Mouse (Mus musculus): Measurements from ENCODE around the gene Nav2.
A peak's percentile ranks its signal among the peaks of the same experiment; 100 is the strongest.

The Nav2 gene

GRCm38 (mm10) chr7:49336725-49337124 lies 428.2 kb downstream of the Nav2 start:
- Histone ChIP-seq H3K4me3 (replicated peaks; ENCODE audit: low read length) (no peak overlapping the region), H3K9me3 (ENCODE audit: low read length) (no peaks in the 10 kb centered on the region), H3K4me1 (replicated peaks; ENCODE audit: low read depth, low read length) (peaks cover 13% of the 10 kb centered on the region), H3K36me3 (ENCODE audit: insufficient read depth, low read length) (no peaks in the 10 kb centered on the region), H3K27me3 (ENCODE audit: insufficient read depth, low read length) (0 out of 2 replicates have a peak, but pooled peaks cover 5% of the 10 kb centered on the region)
- TF ChIP-seq NANOG (IDR thresholded peaks at IDR 0.05; ENCODE audit: borderline replicate concordance, low read length) (no peak), CTCF (conservative IDR thresholded peaks at IDR 0.05; ENCODE audit: low read length) (no peak), POU5F1 (IDR thresholded peaks at IDR 0.05; ENCODE audit: borderline replicate concordance, low read length) (no peak)

DNA sequence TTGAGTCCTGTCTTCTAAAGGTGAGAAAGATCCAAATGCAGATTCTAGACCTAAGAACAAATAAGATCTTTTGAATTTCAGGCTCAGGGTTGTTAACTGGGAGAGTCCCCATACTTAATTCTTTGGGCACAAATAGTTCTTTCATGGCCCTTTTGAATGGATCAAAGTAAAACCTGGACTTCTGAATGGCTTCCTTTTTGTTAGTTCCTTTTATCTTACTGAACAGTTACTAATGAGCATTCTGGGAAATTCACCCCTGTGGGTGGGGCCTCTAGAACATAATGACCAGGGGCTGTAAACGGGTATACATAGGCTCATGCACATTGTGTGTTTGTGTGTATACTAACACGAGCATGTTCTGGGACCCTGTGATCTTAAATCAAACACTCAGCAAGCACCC lies 429.2 kb downstream of the Nav2 start:
- 0 out of 2 replicates have a peak, but pooled peaks cover 5% of the 10 kb centered on the region for H3K27me3 ChIP-seq (ENCODE audit: insufficient read depth, low read length)
- TF ChIP-seq NANOG (IDR thresholded peaks at IDR 0.05; ENCODE audit: borderline replicate concordance, low read length), result peak; percentile 73; the same call in 1 of the 2 replicates
- no peak for TF ChIP-seq CTCF (conservative IDR thresholded peaks at IDR 0.05; ENCODE audit: low read length)
- no peak for TF ChIP-seq POU5F1 (IDR thresholded peaks at IDR 0.05; ENCODE audit: borderline replicate concordance, low read length)
- H3K4me1 ChIP-seq (replicated peaks; ENCODE audit: low read depth, low read length), result peaks cover 23% of the 10 kb centered on the region
- no peaks in the 10 kb centered on the region for H3K9me3 ChIP-seq (ENCODE audit: low read length)
- H3K4me3 ChIP-seq (replicated peaks; ENCODE audit: low read length), result no peak overlapping the region
- no peaks in the 10 kb centered on the region for H3K36me3 ChIP-seq (ENCODE audit: insufficient read depth, low read length)

- H3K36me3 ChIP-seq (ENCODE audit: insufficient read depth, low read length), result no peaks in the 10 kb centered on the region
- peaks cover 46% of the 10 kb centered on the region for H3K4me1 ChIP-seq (replicated peaks; ENCODE audit: low read depth, low read length)
- H3K27me3 ChIP-seq (ENCODE audit: insufficient read depth, low read length), result peaks cover 8% of the 10 kb centered on the region; the same call in 1 of the 2 replicates
- H3K9me3 ChIP-seq (ENCODE audit: low read length), result no peaks in the 10 kb centered on the region
- TF ChIP-seq POU5F1 (IDR thresholded peaks at IDR 0.05; ENCODE audit: borderline replicate concordance, low read length), result no peak
- no peak for TF ChIP-seq NANOG (IDR thresholded peaks at IDR 0.05; ENCODE audit: borderline replicate concordance, low read length)
- no peak for TF ChIP-seq CTCF (conservative IDR thresholded peaks at IDR 0.05; ENCODE audit: low read length)
- no peak overlapping the region for H3K4me3 ChIP-seq (replicated peaks; ENCODE audit: low read length)
These were observed 431.4 kb downstream of the Nav2 start for GRCm38 (mm10) chr7:49339953-49340352.

DNA sequence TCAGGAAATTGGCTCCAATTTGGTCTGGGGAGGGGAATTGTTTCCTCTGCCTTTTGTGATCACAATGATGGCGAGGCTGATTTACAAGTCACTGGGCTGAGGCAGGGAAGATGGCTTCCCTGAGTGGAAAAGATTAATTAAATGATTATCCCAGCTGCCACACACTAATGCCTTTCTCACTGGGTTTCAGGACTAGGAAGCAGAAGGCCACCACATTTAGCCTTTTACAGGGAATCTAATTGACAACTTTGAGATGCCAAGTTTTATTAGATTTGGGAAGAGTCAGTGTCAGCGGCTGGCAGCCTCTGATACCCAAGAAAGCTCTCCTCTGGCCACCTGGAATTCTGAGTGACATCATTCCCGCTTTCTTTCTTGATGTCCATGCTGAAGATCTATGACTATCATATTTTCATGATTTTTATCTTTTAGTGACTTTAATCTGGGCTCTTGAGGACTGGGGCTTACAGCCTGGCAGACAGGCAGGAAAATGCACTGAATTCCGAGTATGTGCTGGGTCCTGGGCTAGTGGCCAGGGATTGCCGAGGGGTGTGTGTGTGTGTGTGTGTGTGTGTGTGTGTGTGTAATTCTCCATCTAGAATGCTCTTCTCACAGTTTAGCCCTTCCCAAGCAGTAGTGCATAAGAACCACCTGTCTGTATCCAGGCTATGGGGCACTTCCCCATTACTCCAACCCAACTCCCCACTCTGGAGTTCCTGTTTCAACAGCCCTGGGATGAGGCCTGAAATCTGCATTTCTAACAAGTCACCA lies 432.8 kb downstream of the Nav2 start:
- H3K27me3 ChIP-seq (ENCODE audit: insufficient read depth, low read length), result peaks cover 3% of the 10 kb centered on the region; the same call in 1 of the 2 replicates

GRCm38 (mm10) chr7:49341919-49342529 lies 433.5 kb downstream of the Nav2 start:
- Histone ChIP-seq H3K36me3 (ENCODE audit: insufficient read depth, low read length) (no peaks in the 10 kb centered on the region), H3K4me1 (replicated peaks; ENCODE audit: low read depth, low read length) (peaks cover 59% of the 10 kb centered on the region), H3K9me3 (ENCODE audit: low read length) (no peaks in the 10 kb centered on the region), H3K27me3 (ENCODE audit: insufficient read depth, low read length) (peaks cover 3% of the 10 kb centered on the region; the same call in 1 of the 2 replicates), H3K4me3 (replicated peaks; ENCODE audit: low read length) (peak overlapping the region; percentile 43)
- TF ChIP-seq POU5F1 (IDR thresholded peaks at IDR 0.05; ENCODE audit: borderline replicate concordance, low read length), result no peak
- no peak for TF ChIP-seq NANOG (IDR thresholded peaks at IDR 0.05; ENCODE audit: borderline replicate concordance, low read length)
- TF ChIP-seq CTCF (conservative IDR thresholded peaks at IDR 0.05; ENCODE audit: low read length), result no peak

More for the DNA sequence above, 432.8 kb downstream of the Nav2 start:
- no peaks in the 10 kb centered on the region for H3K9me3 ChIP-seq (ENCODE audit: low read length)
- no peaks in the 10 kb centered on the region for H3K36me3 ChIP-seq (ENCODE audit: insufficient read depth, low read length)
- no peak for TF ChIP-seq POU5F1 (IDR thresholded peaks at IDR 0.05; ENCODE audit: borderline replicate concordance, low read length)
- no peak for TF ChIP-seq CTCF (conservative IDR thresholded peaks at IDR 0.05; ENCODE audit: low read length)
- no peak for TF ChIP-seq NANOG (IDR thresholded peaks at IDR 0.05; ENCODE audit: borderline replicate concordance, low read length)
- no peak overlapping the region for H3K4me3 ChIP-seq (replicated peaks; ENCODE audit: low read length)
- peaks cover 53% of the 10 kb centered on the region for H3K4me1 ChIP-seq (replicated peaks; ENCODE audit: low read depth, low read length)

DNA sequence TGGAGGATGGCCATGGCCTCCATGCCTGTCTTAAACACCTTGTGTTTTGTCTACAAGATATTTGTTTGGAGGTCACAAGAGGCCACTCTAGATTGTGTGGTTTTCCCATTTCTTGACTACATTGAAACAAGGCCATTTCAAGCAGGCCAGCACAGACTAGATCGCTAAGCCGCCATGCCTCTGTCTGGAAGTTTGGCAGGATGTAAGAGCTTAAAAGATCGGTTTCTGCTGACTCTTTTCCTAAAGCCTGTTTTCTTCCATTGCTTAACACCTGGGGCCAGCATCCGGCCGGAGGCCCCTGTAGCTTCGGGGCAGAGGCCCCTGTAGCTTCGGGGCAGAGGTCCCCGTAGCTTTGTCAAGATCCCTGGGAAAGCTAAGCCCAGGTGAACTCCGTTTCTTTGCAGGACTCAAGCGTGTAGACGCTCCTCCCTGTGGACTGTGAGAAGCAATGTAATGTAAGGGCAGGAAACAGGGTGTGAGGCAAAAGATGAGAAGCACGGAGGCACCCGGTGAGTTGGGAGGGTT lies 434.1 kb downstream of the Nav2 start:
- Histone ChIP-seq H3K4me3 (replicated peaks; ENCODE audit: low read length) (peak overlapping the region; percentile 43), H3K36me3 (ENCODE audit: insufficient read depth, low read length) (no peaks in the 10 kb centered on the region), H3K4me1 (replicated peaks; ENCODE audit: low read depth, low read length) (peaks cover 57% of the 10 kb centered on the region), H3K9me3 (ENCODE audit: low read length) (no peaks in the 10 kb centered on the region), H3K27me3 (ENCODE audit: insufficient read depth, low read length) (peaks cover 3% of the 10 kb centered on the region; the same call in 1 of the 2 replicates)
- no peak for TF ChIP-seq POU5F1 (IDR thresholded peaks at IDR 0.05; ENCODE audit: borderline replicate concordance, low read length)
- TF ChIP-seq NANOG (IDR thresholded peaks at IDR 0.05; ENCODE audit: borderline replicate concordance, low read length), result no peak
- TF ChIP-seq CTCF (conservative IDR thresholded peaks at IDR 0.05; ENCODE audit: low read length), result no peak

DNA sequence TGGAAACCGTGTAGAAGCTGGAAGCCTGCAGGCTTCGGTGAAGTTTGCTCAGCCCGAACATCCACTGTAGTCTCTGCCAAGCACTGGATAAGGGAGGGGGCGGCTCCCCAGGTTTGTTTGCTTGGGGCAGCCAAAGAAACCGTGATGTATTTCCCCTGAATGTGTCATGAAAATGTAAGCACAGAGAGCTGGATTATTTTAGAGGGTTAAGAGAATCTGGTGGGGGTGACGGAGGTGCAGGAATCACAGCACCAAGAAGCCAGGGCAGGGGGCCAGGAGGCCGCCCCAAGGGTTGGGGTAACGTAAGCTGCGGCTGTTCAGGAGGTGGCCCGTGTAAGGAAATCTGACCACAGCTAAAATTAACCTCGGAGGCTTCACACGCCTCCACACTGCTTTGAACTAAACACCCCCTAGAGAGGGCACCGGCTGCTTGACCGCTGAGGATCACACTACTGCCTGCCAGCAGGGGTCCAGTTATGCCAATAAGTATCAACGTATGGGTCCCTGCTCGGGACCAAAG lies 434.6 kb downstream of the Nav2 start:
- peak overlapping the region; percentile 43 for H3K4me3 ChIP-seq (replicated peaks; ENCODE audit: low read length)
- no peaks in the 10 kb centered on the region for H3K9me3 ChIP-seq (ENCODE audit: low read length)
- peaks cover 53% of the 10 kb centered on the region for H3K4me1 ChIP-seq (replicated peaks; ENCODE audit: low read depth, low read length)
- TF ChIP-seq CTCF (conservative IDR thresholded peaks at IDR 0.05; ENCODE audit: low read length) (no peak), POU5F1 (IDR thresholded peaks at IDR 0.05; ENCODE audit: borderline replicate concordance, low read length) (no peak), NANOG (IDR thresholded peaks at IDR 0.05; ENCODE audit: borderline replicate concordance, low read length) (no peak)
- H3K36me3 ChIP-seq (ENCODE audit: insufficient read depth, low read length), result no peaks in the 10 kb centered on the region
- H3K27me3 ChIP-seq (ENCODE audit: insufficient read depth, low read length), result peaks cover 3% of the 10 kb centered on the region; the same call in 1 of the 2 replicates

Data from E14TG2a.4 (cell line).